Comparison of ENCODE assay signal across 31 mouse cellular contexts in the genomic region with DNA sequence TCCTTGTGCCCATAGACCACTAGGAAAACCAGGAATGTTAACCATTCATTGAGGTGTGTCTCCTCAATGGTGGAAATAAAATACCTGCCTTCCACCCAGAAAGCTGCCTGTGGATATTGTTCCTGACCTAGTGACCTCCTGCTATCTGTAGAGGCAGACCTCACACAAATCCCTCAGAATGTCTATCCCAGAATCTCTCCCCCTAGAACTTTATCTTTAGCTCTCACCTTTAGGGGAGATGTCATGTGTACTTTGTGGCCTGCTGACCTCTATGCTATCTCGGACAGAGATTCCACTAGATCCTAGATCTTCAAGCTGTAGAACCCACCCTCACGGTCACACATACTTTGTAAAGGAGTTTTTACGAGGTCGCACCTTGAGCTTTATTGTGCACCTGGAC. TPM values are rescaled to one million over a fixed set of nuclear protein-coding genes. Genes with fewer than 3 reads are reported as not detected.
"Had no signal": no experiment of that assay in that cellular context is flagged by ENCODE, and none has a peak within 500 bp of the region (broad histone marks: within the 10 kb centered on the region; RNA-seq: fewer than 3 reads in every experiment).

No protein-coding gene starts in this region.

- H3K9me3 ChIP-seq: lung, embryonic 15.5 days had no signal

- H3K36me3 ChIP-seq: lung, embryonic 15.5 days had no signal

- DNase-seq: kidney, adult 18-20 months; kidney, adult 9 months; kidney, postnatal 25 days; layer of hippocampus, postnatal 36 days; lung, adult 18-20 months; lung, postnatal 14 days; lung, postnatal 4 days; midbrain, embryonic 14.5 days; thymus, adult 18-20 months; thymus, postnatal 36 days had no signal

- H3K4me1 ChIP-seq: lung, embryonic 15.5 days had no signal

- H3K27me3 ChIP-seq: lung, embryonic 15.5 days had no signal

- H3K4me2 ChIP-seq: lung, embryonic 15.5 days; midbrain, embryonic 11.5 days had no signal

- H3K27ac ChIP-seq: kidney, postnatal 0 days; layer of hippocampus, adult 2 months; left cerebral cortex, adult 2 months; lung, embryonic 15.5 days had no signal

- H3K4me3 ChIP-seq: layer of hippocampus, adult 2 months; left cerebral cortex, adult 2 months; lung, embryonic 15.5 days had no signal

- H3K9ac ChIP-seq: lung, embryonic 15.5 days had no signal

- ATAC-seq: intestine, embryonic 16.5 days had no signal

RNA-seq across cellular contexts. Expression of a gene that starts 9.0 kb away (rescaled TPM):
- total RNA-seq: layer of hippocampus, postnatal 10 days; layer of hippocampus, postnatal 36 days; left cerebral cortex, adult 2 months; left cerebral cortex, postnatal 10 days; left cerebral cortex, postnatal 36 days; megakaryocyte progenitor cell, adult 5-6 weeks; megakaryocyte-erythroid progenitor cell, adult 5-6 weeks had no signal
- polyA plus RNA-seq: intestine, embryonic 16.5 days; large intestine, adult 2 months; limb, embryonic 11.5 days; lung, embryonic 15.5 days; midbrain, embryonic 11.5 days; midbrain, embryonic 14.5 days; midbrain, postnatal 0 days; neural tube, embryonic 11.5 days; neural tube, embryonic 14.5 days; small intestine, adult 2 months; spleen, adult 2 months; stomach, embryonic 16.5 days; testis, adult 2 months; urinary bladder, adult 2 months had no signal
